Mouse (Mus musculus) lung, postnatal 10 days (tissue): ENCODE measurements around the gene Exoc4.

Source experiments
- DNase-seq: peaks from one replicate; pipeline ENCODE4 v3.0.0; 2021

Exoc4 gene

GRCm38 (mm10) chr6:33310486-33310885 is 61.6 kb downstream of the Exoc4 start:
- no peak for DNase-seq

DNA sequence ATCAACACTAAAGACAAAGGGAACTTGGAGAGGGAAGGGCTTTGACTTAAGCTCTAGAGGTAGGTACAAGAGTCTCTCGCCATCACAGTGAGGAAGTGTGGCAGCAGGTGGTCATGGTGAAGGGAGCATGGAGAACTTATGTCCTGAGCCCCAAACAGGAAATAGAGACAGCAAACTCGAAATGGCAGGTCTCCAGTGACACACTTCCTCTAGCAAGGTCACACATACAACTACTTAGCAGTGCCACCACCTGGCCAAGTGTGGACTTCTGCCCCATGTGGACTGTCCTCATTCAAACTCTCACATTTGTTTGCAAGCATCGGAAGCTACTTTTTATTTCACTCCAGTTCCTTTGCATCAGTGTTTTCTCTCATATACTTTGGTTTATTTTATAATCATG is 74.0 kb downstream of the Exoc4 start:
- DNase-seq = no peak

- no peak for DNase-seq
Measured at GRCm38 (mm10) chr6:33323386-33323785, 74.5 kb downstream of the Exoc4 start.

DNA sequence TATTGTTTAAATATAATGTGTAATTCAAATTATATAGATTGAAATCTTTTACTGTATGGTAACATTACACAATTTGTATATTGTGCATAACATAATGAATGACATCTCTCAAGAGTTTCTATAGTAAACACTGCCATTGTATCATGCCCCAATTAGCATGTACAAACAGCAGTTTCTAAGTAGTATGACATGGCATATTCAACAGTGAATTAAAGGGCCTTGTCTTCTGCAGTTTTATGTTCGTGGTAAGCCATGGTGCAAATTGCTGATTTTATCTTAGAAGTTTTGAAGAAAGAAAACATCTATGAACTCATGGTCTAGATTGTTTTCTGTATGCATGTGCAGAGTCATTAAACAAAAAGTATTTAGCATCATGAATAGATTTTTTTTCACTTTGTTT is 79.4 kb downstream of the Exoc4 start:
- DNase-seq = no peak

GRCm38 (mm10) chr6:33347088-33347775 is 98.3 kb downstream of the Exoc4 start:
- no peak for DNase-seq

DNA sequence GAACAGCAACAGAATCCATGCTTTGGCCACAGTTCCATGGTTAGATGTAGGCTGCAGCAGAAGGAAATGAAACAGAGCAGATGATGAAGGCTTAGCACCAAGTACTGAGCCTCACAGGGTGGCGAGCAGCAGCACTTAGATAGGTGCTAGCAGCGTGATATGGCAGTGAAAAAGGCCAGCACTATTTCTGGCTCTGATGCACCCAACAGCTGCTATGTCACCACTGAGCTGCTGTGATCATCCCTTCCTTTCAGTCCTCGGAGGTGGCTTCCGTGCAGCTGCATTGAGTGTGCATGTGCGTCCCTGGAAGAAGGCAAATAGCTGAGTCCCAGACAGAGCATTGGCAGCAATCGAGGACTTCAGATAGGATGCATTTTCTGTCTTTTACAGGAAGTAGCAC is 112.7 kb downstream of the Exoc4 start:
- no peak for DNase-seq

DNA sequence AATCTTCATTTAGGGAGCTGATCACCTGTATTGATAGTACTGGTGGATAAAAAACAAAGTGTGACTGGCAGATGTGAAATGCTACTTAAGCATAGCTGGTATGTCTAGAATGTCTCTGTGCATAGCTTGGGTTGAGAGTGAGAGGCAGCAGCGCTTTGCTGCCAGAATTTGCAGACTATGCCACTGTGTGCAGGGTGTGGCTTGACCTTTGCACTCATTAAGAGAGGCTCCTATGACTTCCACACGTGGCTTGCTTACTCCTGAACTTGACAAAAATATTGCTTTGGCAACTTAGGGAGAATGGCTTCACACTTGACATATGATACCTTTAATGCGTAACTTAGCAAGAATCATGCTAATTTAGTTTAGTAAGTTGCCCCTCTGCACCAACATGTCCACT is 131.6 kb downstream of the Exoc4 start:
- no peak for DNase-seq

DNA sequence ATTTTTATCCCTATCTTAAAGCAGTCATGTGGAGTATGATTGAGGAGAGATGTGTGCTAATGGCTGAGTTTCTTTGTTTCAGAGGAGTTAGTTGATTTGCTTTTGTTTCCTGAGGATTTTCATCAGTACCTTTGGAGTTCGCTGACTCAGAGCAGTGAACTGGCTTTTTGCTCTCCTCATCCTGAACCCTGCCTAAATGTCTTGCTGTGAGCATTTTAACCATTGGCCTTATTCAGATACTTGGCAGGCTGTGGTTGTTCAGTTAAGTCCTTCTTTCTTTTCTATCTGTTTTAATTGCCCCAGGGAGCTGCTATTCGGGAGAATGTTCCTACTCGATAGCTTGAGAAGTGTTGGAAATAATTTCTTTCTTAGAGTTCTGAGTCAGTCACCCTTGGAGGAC is 133.3 kb downstream of the Exoc4 start:
- DNase-seq = no peak

DNA sequence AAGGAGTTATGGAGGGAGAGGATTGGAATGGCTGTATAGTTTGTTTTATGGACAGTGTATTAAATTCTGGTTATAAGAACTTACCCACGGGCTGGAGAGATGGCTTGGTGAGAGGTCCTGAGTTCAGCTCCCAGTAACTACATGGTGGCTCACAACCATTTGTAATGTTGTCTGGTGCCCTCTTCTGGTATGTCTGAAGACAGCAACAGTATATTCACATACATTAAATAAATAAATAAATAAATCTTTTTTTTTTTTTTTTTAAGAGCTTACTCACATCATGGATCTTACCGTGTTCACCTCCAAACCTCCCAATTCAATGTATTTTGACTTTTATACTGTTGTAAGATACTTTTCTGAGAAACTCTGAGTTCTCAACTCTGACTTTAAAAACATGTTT is 143.1 kb downstream of the Exoc4 start:
- DNase-seq = no peak

GRCm38 (mm10) chr6:33399491-33399890 is 150.6 kb downstream of the Exoc4 start:
- DNase-seq = no peak

GRCm38 (mm10) chr6:33401161-33401560 is 152.3 kb downstream of the Exoc4 start:
- no peak for DNase-seq

GRCm38 (mm10) chr6:33405562-33406275 is 156.8 kb downstream of the Exoc4 start:
- no peak for DNase-seq

DNA sequence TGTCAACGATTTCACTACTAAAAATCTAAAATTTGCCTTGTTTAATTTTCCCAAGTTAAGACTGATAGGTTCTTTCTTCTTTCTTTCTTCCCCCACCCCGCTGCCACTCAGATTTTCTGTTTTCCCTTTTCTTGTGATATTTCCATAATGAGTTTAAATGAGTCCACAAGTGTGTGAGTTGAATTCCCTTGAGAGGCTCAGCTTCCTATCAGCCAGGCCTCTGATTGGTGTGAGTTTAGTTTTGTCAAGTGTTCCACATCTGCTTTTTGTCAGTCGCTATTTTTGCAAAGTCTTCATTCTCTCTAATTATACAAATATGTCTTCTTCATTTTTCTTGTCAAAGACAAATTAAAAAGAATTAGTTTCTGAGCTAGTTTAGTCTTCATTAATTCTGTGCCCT is 160.7 kb downstream of the Exoc4 start:
- DNase-seq = no peak

- DNase-seq = no peak
Measured at GRCm38 (mm10) chr6:33425007-33425406, 176.1 kb downstream of the Exoc4 start.

GRCm38 (mm10) chr6:33431207-33431787 is 182.4 kb downstream of the Exoc4 start:
- no peak for DNase-seq

- DNase-seq = no peak
Measured at GRCm38 (mm10) chr6:33440508-33440907, 191.6 kb downstream of the Exoc4 start.

DNA sequence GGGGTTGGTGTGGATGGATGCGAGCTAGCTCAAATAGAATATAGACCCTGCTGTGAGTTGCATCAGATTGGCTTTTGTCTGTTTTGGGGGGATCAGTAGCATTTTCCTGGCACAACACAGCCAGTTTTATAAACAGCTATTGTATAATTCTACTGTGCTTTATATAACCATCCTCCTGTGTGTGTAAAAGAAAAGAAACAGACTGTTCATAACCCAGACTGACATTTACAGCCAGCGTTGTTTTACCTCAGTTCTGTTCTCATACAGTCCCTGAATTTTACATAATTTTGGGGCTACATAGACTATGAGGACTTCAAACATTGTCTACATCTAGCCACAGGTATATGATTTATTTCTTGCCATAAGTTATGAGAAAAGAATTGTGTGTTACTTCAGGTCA is 204.9 kb downstream of the Exoc4 start:
- no peak for DNase-seq

- no peak for DNase-seq
Measured at GRCm38 (mm10) chr6:33454354-33454753, 205.5 kb downstream of the Exoc4 start.

DNA sequence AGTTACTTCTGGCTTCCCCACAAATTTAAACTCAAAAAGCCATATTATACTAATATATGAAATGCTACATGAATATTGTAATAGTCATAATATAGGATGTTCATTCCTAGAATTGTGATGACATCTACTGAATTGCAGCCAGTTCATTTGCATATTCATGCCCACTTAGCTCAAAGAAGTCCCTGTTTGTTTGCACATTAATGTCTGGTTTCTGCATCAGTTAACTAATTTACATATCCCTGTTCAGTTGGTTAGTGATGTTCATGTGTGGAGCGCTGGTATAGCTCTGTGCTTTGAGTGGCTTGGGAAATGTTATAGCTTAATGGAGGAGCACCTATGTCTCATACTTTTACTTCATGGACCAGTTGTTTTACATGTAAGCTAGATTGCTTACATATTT is 206.4 kb downstream of the Exoc4 start:
- DNase-seq = no peak

DNA sequence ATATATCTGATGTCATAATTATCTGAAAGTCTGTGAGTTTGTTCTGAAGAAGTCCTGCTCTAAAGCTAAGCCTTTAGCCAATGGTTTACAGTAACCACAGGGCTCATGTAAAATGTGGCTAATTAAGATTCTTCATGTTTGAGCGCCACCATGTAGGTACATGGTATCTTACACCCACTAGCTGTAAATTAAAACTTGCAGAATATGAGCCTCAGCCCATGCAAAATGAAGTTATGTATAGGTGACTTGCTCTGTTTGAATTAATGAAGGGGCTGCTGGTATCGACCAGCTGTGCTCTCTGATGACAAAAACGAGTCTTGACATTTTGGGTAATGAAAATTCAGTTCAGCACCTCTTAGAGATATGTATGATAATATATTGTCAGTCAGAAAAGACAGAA is 216.0 kb downstream of the Exoc4 start:
- no peak for DNase-seq

DNA sequence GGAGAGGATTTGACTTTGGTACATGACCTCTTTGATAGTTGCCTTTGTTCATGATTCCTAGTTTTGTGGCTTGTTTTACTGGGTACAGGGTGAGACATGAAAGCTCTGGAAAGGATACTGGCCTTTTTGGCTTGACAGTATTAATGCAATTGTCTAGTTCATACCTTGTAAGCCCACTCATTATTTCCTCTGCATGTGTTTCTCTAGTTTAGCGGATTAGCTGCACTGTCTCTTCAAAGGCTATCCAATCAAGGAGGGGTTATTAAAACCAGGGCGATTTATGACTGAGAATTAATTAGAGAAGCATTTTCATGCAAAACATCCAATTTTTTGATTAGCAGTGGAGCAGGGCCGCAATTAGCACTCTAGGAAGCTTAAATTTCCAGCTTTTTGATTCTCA is 216.5 kb downstream of the Exoc4 start:
- no peak for DNase-seq

DNA sequence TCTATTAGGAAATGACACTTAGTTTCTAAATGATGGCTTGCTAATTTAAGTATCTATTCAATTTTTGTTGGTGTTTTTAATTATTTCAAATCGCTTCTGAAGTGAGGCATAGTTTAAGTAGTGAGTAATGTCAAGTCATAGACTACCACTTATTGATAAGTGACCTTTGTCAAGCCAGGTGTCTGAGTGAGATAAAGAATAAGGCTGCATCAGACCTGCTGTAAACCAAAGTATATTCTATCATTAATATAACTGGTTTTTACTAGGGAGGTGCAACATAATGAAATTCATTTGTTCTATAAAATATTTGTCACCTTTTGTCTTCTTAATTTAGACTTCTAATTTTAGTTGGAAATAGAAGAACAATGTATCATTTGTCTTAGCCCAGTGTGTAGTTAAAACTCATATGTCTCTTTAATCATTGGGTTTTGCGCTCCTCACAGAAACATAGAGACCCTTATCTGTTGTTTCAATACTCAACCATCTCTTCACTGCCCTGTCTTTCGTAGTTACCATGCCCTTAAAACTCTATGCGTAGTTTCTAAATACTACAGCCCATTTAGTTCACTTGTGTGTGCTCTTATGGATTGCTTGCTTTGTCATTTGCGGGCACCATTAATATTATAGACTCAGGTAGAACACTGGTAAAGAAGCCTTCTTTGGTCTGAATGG is 217.4 kb downstream of the Exoc4 start:
- no peak for DNase-seq

DNA sequence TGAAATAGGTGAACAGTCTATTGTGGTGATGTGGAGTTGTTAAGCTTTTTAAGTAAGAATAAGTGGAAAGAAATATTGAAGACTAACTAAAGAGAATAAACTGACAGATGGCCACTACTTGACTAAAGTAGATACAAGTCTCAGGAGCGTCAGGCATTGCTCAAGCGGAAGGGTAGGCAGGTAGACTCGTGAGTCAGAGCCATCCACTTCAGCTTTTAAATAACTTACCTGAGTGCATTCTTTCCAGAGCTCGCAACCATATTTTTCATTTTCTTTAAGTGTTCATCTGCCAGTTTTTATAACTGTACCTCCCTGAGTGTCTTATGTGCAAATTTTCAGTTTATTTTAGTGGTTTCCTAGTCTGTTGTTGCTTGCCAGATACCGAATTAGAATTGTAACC is 219.6 kb downstream of the Exoc4 start:
- no peak for DNase-seq

DNA sequence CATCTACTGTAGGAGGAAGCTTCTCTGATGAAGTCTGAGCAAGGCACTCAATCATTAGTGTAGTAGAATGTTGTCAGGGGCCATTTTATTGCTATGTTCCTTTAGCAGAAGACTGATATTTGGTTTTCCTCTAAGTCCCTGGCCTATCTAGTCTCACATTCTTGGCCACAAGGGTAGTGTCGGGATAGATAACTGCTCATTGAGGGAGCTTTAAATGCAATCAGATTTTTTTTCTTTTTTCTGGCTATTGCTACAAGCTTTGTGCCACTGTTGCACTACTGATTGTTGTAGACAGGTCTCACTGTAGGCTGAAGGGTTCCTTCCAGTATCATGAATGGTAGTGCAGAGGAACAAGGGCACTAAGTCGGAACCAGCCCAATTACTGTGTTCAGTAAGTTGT is 227.2 kb downstream of the Exoc4 start:
- DNase-seq = no peak
